Mouse (Mus musculus) ES-Bruce4 (cell line): Measurements from ENCODE around the gene Dmbx1. TPM values are rescaled to one million over a fixed set of nuclear protein-coding genes. Genes with fewer than 3 reads are reported as not detected.

Source experiments
- H3K27ac ChIP-seq: 2 replicates; pipeline ENCODE4 v1.5.1; 2012; ENCODE audit warnings: low read length, inconsistent platforms; ENCODE audit not compliant: insufficient read depth
- H3K27me3 ChIP-seq: 2 replicates; pipeline ENCODE4 v1.6.1; 2012; ENCODE audit warnings: mild to moderate bottlenecking, low read length, inconsistent platforms; ENCODE audit not compliant: control insufficient read depth, poor library complexity, insufficient read depth, severe bottlenecking
- H3K36me3 ChIP-seq: 2 replicates; pipeline ENCODE4 v1.6.1; 2012; ENCODE audit warnings: inconsistent platforms, mild to moderate bottlenecking, low read length, moderate library complexity; ENCODE audit not compliant: control insufficient read depth, poor library complexity, insufficient read depth, severe bottlenecking
- H3K4me1 ChIP-seq: one replicate; pipeline ENCODE4 v1.8.1; 2011; ENCODE audit warnings: low read length; ENCODE audit not compliant: control insufficient read depth, insufficient read depth
- H3K4me3 ChIP-seq: 2 replicates; pipeline ENCODE4 v1.5.1; 2011; ENCODE audit warnings: low read depth, mild to moderate bottlenecking, low read length
- H3K9ac ChIP-seq: 2 replicates; pipeline ENCODE4 v1.6.1; 2012; ENCODE audit warnings: low read depth, mild to moderate bottlenecking, inconsistent platforms; ENCODE audit not compliant: poor library complexity, severe bottlenecking
- H3K9me3 ChIP-seq: replicated peaks from 2 replicates; pipeline ENCODE4 v1.6.1; 2012; ENCODE audit warnings: mild to moderate bottlenecking, low read length, inconsistent platforms; ENCODE audit not compliant: control insufficient read depth, poor library complexity, insufficient read depth, severe bottlenecking
- CTCF ChIP-seq: IDR thresholded peaks from one replicate; pipeline ENCODE4 v1.8.1; 2011; ENCODE audit warnings: low read depth, low read length
- EP300 ChIP-seq: IDR thresholded peaks from 2 replicates; pipeline ENCODE4 v1.6.1; 2011; ENCODE audit warnings: low read depth, low read length; ENCODE audit not compliant: insufficient read depth
- POLR2A ChIP-seq: IDR thresholded peaks from one replicate; pipeline ENCODE4 v1.8.1; 2011; ENCODE audit warnings: low read length; ENCODE audit not compliant: insufficient read depth
- polyA plus RNA-seq: library from polyadenylated mRNA; stranded (reverse); fragments of >200 nt; gene quantifications from 2 replicates; pipeline ENCODE4 v1.2.4, GENCODE M21; 2011; ENCODE audit warnings: low read depth; ENCODE audit not compliant: missing spikeins, insufficient read depth, insufficient read length

The Dmbx1 gene
- polyA plus RNA-seq, 1 experiment = 0.88 TPM

GRCm38 (mm10) chr4:115984111-115984510 lies 44.4 kb upstream of the Dmbx1 start:
- H3K27me3 ChIP-seq = peaks cover 2% of the 10 kb centered on the region; the same call in 1 of the 2 replicates
- no peaks in the 10 kb centered on the region for H3K36me3 ChIP-seq
- no peak overlapping the region for H3K27ac ChIP-seq
- H3K9me3 ChIP-seq = no peaks in the 10 kb centered on the region
- H3K9ac ChIP-seq = peak overlapping the region; percentile 47
- no peak for TF ChIP-seq POLR2A
- TF ChIP-seq EP300 = no peak
- TF ChIP-seq CTCF = peak; percentile 60
- H3K4me1 ChIP-seq = no peaks in the 10 kb centered on the region
- H3K4me3 ChIP-seq = peak overlapping the region; percentile 38

GRCm38 (mm10) chr4:115980676-115981075 lies 41.0 kb upstream of the Dmbx1 start:
- Histone ChIP-seq H3K9me3 (no peaks in the 10 kb centered on the region), H3K4me1 (no peaks in the 10 kb centered on the region), H3K9ac (no peak overlapping the region), H3K4me3 (no peak overlapping the region), H3K36me3 (no peaks in the 10 kb centered on the region), H3K27ac (no peak overlapping the region), H3K27me3 (peaks cover 7% of the 10 kb centered on the region)
- TF ChIP-seq CTCF (peak; percentile 99), EP300 (no peak)

- TF ChIP-seq POLR2A = no peak
- no peak for TF ChIP-seq CTCF
- no peak for TF ChIP-seq EP300
- H3K4me1 ChIP-seq = no peaks in the 10 kb centered on the region
- no peaks in the 10 kb centered on the region for H3K9me3 ChIP-seq
- H3K9ac ChIP-seq = no peak overlapping the region
- peak overlapping the region; percentile 15 for H3K4me3 ChIP-seq
- no peak overlapping the region for H3K27ac ChIP-seq
- H3K36me3 ChIP-seq = no peaks in the 10 kb centered on the region
- peaks cover 7% of the 10 kb centered on the region for H3K27me3 ChIP-seq
These were observed 39.7 kb upstream of the Dmbx1 start for GRCm38 (mm10) chr4:115979437-115979836.

- Histone ChIP-seq H3K27ac (no peak overlapping the region), H3K4me1 (no peaks in the 10 kb centered on the region), H3K9me3 (no peaks in the 10 kb centered on the region), H3K4me3 (no peak overlapping the region), H3K36me3 (no peaks in the 10 kb centered on the region), H3K9ac (no peak overlapping the region), H3K27me3 (peaks cover 7% of the 10 kb centered on the region)
- TF ChIP-seq EP300 (no peak), CTCF (no peak), POLR2A (no peak)
These were observed 39.2 kb upstream of the Dmbx1 start for GRCm38 (mm10) chr4:115978911-115979310.

- Histone ChIP-seq H3K9me3 (no peaks in the 10 kb centered on the region), H3K4me1 (no peaks in the 10 kb centered on the region), H3K9ac (no peak overlapping the region), H3K36me3 (no peaks in the 10 kb centered on the region), H3K27ac (no peak overlapping the region), H3K27me3 (peaks cover 2% of the 10 kb centered on the region), H3K4me3 (peak overlapping the region; percentile 16; the same call in 1 of the 2 replicates)
- TF ChIP-seq POLR2A (no peak), EP300 (no peak), CTCF (no peak)
These were observed 32.8 kb upstream of the Dmbx1 start for GRCm38 (mm10) chr4:115972543-115972942.

GRCm38 (mm10) chr4:115964446-115964845 lies 24.7 kb upstream of the Dmbx1 start:
- TF ChIP-seq CTCF (no peak), EP300 (no peak), POLR2A (no peak)
- no peaks in the 10 kb centered on the region for H3K9me3 ChIP-seq
- peaks cover 6% of the 10 kb centered on the region; the same call in 1 of the 2 replicates for H3K27me3 ChIP-seq
- no peak overlapping the region for H3K4me3 ChIP-seq
- H3K9ac ChIP-seq = no peak overlapping the region
- no peak overlapping the region for H3K27ac ChIP-seq
- H3K36me3 ChIP-seq = no peaks in the 10 kb centered on the region
- H3K4me1 ChIP-seq = no peaks in the 10 kb centered on the region
